Mouse (Mus musculus): Measurements from ENCODE around the gene Xlr5a.
"Not testable (repeated sequence)": the region's sequence is repeated elsewhere in the genome, so short reads cannot be mapped to it uniquely, and the experiment has no call there.

Gene Xlr5a

DNA sequence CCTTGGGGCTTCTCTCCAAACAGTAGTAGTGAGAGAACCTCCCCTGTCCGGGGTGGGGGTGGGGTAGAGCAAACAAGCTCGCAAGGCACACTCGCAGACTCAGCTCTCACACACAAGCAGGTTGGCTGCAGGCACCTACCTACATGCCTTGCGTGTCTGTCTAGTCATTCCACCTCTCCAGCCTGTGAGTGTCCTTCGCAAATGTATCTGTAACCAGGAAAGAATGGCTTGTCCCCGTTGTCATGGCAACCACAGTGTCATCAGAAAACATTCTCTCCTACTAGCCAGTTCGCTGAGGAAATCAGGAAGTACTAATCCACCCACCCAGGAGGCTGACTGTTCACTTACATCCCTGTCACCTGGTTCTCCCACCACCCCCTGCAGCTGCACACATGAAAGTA, 149.6 kb downstream of the Xlr5a start:
- DNase-seq = not testable (repeated sequence)

DNA sequence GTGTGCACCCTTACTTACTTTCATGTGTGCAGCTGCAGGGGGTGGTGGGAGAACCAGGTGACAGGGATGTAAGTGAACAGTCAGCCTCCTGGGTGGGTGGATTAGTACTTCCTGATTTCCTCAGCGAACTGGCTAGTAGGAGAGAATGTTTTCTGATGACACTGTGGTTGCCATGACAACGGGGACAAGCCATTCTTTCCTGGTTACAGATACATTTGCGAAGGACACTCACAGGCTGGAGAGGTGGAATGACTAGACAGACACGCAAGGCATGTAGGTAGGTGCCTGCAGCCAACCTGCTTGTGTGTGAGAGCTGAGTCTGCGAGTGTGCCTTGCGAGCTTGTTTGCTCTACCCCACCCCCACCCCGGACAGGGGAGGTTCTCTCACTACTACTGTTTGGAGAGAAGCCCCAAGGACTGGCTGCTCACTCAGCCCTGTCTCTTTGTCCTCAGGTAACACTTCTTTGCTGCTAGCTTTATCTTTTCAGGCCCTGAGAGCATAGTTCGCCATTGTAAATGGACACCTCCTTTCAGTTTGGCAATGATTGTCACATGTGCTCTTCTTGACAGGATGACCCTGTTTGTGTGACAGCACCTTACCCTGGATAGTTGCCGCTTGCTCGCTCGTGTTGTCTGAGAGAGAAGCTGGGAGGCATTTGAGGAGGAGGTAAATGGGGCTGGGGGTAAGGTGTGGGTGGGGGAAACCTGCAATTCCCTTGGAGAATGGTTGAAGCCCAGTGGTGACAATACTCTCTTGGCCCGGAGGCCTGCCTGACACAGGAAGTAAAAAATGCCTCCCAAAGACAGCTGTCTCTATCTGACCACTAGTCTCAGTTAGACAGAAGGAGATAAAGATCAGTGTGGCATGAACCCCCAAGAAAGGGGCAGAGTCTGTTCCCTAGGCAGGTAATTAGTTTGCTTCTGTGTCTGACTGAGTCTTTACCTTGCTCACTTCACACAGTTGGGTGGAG, 169.6 kb downstream of the Xlr5a start:
- DNase-seq = not testable (repeated sequence)

DNA sequence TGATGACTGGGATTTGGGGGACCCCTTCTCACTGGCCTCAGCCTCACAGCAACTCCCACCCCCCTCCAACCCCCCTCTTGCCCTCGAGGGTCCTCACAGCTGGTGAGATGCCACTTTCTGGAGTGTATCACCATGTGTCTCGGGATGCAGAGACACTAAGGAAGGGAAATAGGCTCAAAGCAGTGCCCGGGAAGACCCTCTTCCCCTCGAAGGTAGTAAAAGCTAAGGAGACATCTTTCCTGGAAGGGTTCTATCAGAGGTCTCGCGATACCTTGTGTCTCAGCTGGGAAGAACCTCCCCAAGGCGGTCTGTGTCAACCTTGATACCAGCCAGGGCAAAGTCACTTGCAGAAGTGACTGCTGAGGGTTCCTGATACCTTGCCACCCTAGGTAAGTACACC, 176.0 kb downstream of the Xlr5a start, which contains the start of gene Gm14685:
Gene Gm14685, plus strand, starts transcription at position 301 of the 400 bp plus-strand sequence.
- DNase-seq = not testable (repeated sequence)

DNA sequence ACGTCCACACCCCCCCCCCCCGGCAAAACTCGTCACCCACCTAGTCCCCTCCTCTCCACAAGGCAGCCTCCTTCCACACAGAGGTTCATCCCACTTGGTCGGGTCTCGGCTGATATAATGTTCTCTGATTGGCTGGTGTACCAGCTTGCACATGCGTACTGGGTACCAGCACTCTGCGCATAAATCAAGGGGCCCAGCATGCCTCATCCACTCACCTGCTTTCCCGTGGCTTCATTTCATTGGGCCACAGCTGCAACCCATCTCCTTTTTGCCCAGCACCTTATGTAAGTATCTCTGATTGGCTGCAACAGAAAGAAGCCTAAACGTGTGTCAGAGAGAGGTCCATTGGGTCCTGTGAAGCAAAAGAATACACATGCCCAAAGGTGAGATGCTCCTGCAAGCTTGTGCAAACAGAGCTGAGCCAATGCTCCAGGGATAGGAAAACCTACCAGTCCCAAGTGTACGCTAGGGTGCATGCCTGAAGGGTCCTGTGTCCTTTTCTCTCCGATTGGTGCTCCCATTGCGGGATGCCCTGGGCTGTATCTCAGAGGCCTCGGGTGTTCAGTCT, 195.8 kb downstream of the Xlr5a start, which contains the start of gene Xlr3a:
Gene Xlr3a, minus strand, starts transcription at position 155 of the 568 bp plus-strand sequence.
- not testable (repeated sequence) for DNase-seq

DNA sequence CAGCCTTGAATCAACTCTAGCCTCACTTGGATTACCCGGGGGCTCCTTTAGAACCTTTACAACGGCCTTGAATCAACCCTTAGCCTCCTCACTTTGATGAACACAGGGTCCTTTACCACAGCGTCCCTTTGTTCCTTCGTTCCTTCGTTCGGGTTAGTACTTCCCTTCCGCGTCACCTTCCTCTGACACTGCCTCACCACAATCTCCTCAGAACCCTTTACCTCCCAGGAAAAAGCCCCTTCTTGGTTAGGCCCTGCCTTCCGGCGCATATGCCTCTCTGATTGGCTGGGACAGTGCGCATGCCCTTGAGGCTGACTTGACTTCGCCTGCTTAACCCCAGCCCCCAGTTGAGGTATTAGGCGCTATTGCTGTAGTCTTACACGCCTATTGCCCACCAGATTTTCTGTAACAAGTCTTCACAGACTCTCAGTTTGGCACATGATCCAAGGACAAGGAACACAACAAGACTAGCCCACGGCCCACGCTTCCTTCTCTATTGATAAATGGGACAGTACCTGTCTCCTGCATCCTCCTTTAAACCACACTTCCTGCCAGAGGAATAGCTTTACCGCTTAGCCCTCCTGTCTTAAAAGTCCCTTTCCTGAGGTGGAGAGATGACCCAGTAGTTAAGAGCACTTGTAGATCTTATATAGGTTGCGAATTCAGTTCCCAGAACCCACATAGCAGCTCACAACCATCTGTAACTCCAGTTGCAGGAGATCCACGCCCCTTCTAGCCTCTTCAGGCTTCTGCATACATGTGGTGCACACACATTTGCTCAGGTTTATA, 210.3 kb downstream of the Xlr5a start, which contains the start of gene Xlr4a:
Gene Xlr4a, minus strand, starts transcription at position 212 of the 789 bp plus-strand sequence.
- not testable (repeated sequence) for DNase-seq

DNA sequence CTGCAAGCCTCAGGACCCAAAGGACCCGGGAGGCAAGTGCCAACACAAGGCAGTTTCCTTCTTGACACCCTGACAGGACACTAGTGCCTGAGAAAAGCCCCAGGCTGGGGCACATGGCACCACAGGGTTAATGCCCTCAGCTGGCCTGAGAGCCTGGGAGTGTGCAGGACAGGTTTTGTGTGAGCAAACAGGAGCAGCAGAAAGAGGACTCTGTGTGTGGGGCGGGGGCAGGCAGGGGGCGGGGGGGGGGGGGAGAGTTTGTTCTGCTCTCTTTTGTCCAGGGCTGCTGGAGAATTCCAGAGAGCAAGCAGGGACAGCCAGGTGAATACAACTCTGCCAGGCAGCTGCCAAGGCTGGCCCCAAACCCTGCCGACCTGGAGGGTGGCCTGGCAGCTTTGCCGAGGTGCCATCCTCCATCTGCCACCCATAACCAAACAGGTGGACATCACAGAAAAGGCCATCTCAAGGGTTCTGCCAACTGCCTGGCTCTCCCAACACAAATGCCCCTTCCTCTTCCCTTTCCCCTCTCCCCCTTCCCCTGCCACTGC, 225.9 kb downstream of the Xlr5a start:
- DNase-seq = not testable (repeated sequence)

DNA sequence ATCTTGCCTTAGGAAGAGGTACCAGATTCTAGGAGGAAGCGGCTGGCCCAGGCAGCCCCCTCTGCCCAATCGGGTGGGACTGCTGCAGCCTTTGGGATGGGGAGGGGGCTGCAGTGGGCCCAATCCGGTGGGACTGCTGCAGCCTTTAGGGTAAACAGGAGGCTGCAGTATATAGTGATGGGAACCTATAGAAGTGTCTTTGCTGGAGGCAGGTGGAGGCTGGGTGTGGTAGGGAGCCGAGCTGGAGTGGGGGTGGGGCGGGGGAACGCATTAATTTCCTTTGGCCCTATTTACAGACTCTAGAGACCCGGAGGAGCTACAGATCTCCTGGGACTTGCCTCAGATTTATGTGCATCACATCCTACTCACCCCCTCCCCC, 228.4 kb downstream of the Xlr5a start, which contains the start of gene Pnma3:
Gene Pnma3, plus strand, starts transcription at position 373 of the 379 bp plus-strand sequence.
- no peak for DNase-seq

DNA sequence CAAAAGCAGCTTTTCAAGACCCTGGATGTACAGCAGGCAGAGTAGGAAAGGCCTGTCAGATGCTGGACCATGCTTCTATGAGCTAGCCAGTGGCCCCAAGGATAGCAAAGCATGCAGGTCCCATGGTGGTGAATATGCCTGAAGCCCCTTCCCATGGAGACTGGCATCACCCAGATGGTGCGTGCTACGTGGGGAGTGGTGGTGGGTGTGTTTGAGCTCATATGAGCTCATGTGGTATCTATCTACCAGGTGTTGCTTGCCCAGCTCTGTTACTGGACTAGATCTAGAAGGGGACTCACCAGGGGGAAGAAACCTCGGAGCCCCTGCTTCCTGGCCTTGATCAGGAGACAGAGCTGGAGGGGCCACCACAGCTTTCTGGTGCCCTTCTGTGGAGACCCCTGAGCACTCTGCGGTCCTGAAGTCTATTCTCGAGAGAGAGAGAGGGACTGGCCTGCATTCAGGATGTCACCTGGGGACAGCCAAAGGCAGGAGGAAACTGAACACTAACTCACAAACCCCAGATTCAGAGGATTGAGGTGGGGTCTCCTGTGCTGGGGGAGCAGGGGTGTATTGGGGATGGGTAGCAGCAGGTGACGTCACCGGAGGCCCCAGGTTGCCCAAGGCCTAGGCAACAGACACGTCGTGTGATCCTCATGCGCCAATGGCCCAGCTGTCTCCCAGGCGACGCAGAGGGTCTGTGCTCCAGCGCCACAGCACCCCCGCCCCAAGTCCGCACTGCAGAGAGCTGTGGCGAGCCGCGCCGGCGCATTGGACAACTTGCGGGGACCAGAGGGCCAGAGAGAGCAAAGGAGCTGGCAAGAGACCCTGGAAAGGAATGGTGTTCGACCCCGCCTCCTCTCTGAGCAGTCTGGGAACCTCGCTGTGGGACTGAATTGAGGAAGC, 229.0 kb downstream of the Xlr5a start:
- peak; percentile 47 for DNase-seq

DNA sequence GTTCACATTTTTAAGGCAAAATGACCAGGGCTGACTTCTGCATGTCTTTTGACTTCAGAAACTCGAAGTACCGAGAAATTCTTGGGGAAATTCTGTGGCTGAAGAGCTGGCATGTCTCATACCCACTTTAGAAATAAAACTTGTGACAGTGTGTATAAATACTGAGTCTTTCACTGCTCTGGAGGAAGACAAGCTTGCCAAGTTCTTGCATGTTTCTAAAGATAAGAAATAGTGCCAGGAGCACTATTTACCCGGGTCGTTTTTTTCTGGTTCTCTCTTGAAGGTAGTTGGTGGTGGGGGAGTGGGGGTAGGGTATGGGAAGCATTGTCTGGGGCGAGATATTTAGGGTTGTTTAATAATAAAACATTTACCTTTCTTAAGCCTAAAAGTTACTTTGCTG, 230.5 kb downstream of the Xlr5a start:
- DNase-seq = no peak

DNA sequence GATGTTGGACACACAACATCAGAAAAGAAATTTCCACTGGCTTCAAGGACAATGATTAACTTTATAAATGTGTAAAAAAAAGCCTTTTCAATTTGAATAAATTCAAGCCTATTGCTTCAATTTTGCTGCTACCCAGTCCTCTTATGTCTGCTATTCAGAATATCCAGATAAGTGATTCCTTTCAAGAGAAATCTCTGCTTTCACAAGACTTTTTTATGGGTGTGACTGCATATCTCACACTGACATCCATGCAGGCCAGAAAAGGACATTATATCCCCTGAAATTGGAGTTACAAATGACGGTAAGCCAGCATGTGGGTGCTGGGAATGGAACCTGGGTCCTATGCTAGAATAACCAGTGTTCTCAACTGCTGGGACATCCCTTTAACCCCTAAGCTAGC, 231.2 kb downstream of the Xlr5a start:
- no peak for DNase-seq
